Mouse (Mus musculus): ENCODE data around the gene 2410004B18Rik. TPM values are rescaled to one million over a fixed set of nuclear protein-coding genes. Genes with fewer than 3 reads are reported as not detected.
"Not testable (repeated sequence)": the region's sequence is repeated elsewhere in the genome, so short reads cannot be mapped to it uniquely, and the experiment has no call there.

2410004B18Rik gene
- 10 to 100 TPM; 17.2 to 18.0 TPM for total RNA-seq (2021)
- long read RNA-seq, experiment 1, transcript 2410004B18Rik-201 (3 exons, 1,547 nt), result major isoform, 37 of 42 reads
- long read RNA-seq, experiment 1, partial matches to known transcripts, result 1 of 42 reads
- long read RNA-seq, experiment 1, other reads (novel, unspliced or antisense), result 2 of 42 reads
- long read RNA-seq, experiment 2, transcript 2410004B18Rik-201 (3 exons, 1,547 nt), result major isoform, 50 of 65 reads
- long read RNA-seq, experiment 2, transcript 2410004B18Rik-207 (3 exons, 724 nt), result minor isoform, 8 of 65 reads
- long read RNA-seq, experiment 2, partial matches to known transcripts, result 0 of 65 reads
- long read RNA-seq, experiment 2, other reads (novel, unspliced or antisense), result 7 of 65 reads

DNA sequence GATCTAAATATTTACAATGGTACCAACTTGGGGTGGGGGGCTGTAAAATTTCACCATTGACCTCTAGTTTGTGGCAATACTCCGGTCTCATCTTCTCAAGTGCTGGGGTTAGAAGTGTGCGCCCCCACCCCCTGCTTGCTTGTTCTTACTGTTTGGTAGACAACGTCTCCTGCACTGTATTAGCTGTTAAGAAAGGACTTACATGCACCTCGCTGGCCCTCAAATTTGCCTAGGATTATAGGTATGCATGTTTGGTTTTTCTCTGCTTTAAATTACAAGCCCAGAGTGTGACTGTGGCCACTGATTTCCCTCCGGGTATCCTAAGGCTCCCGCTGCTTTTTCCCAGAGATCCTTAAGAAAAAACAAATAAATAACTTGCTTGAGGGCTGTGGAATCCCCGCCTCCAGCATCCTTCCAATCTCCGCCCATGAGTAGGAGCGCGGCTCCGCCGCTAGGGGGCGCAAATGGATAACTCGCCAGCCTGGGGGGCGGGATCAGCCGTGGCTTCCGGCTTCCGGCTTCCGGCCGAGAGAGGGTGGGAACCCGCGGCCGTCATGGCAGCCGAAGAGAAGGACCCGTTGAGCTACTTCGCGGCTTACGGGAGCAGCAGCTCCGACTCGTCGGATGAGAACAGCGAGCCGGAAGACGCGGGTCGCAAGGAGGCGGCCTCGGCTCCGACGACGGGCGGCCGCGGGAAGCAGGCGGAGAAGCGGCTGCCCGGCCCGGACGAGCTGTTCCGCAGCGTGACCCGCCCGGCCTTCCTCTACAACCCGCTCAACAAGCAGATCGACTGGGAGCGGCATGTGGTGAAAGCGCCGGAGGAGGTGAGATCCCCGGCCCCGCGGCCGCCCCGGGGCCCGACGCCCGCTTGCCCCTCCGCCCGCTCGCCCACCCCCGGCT lies at the start of gene 2410004B18Rik:
Gene 2410004B18Rik (plus strand): TSS at position 510 of the 900 bp plus-strand sequence.
- intact Hi-C loops (cut with DNase I), result loop anchor here (5.0 kb wide), 1 partner anchor 120 kb away; no protein-coding TSS in a partner anchor
- DNase-seq, result peak; percentile 85 to 89

DNA sequence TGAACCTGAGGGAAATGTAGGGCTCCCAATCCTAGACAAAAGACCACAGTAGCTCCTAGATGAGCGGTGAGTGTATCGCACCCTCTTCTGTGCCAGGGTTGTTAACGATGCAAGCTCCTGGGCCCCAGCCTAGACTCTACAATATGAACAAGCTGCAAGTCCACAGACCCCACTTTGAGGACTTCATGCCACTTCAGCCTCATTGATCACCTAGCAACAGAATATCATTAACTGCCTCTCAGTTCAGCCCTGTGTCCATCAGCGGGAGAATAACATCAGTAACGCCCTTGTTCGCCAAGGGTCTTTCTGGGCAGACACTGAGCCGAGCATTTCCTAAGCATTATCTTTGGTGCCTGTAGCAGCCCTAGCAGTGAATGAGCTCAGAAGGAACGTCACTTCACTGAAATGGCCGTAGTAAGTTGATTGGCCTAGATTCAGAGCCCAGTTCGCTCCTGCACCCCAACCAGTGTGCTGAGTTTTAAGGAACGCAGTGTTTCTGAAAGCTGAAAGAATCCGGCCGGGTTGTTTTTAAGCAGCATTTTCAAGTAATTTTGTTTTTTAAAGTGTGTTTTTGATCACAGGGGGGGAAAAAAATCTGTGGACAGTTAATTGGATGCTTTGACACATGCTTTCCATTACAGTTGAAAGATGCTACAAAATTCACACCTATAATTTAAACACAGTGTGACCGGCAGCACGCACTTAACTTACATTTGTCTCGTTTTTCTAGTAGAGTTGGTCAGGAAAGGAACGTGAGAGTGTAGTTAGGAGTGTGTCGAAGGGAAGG lies 47.3 kb upstream of the 2410004B18Rik start:
- no peak for DNase-seq
- intact Hi-C loops (cut with DNase I), result loop anchor here (10.0 kb wide), 1 partner anchor 96 kb away; no protein-coding TSS in a partner anchor

DNA sequence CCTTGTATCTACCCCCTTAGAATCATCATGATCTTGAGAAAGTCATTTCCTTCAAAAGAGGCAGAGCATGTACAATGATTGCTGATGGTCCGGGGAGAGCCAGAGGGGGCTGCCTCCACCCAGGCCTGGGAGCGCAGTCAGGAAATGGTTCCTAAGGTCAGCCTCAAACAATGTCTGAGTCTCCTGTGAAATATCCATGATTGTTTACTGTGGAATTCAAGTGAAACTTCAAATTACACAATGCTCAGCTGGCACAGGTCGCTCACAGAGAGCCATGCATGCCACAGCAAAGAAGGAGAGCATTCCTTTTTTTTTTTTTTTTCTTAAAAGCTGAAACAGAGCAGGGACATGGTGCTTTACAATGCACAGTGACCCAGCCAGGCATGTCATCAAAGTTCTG lies 45.4 kb upstream of the 2410004B18Rik start:
- intact Hi-C loops (cut with DNase I), result loop anchor here (10.0 kb wide), 1 partner anchor 98 kb away; no protein-coding TSS in a partner anchor
- DNase-seq, result no peak

DNA sequence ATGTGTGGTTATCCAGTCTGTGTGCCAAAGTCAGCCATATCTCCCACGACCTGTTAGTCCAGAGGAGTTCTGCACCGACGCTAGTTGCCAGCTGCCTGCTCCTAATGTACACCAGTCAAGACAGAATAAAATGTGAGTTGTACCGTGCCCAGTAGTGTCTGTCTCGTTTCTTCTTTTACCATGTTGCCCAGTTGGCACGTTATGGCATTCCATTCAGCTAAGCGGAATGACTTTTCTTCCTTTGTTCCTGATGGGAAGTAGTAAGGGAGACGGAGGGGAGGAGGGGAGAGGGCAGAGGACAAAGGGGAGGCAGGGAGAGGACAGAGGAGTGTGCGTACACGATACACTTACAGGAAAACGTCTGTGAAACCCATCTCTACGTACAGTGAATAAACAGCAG lies 43.7 kb upstream of the 2410004B18Rik start:
- no peak for DNase-seq
- intact Hi-C loops (cut with DNase I), result loop anchor here (10.0 kb wide), 1 partner anchor 99 kb away; no protein-coding TSS in a partner anchor

DNA sequence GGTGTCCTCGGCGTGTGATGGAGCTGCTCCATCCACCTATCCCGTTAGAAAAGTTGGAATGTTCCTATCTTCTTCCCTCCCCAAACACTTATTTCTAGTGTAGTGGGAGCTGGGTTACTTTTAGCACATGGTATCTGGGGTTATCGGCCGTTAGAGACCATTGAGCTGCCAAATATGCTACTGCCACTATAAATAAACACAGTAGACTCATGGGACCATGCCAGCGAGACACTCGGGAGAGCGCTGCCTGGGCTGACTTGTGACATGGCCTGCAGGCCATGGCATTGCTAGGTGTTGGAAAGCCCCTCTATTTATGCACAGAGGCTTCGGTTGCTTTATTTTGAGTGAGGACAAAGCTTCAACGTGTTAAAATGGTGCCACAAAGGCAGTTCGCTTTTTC lies 40.1 kb upstream of the 2410004B18Rik start:
- intact Hi-C loops (cut with DNase I), result loop anchor here (10.0 kb wide), 1 partner anchor 103 kb away; no protein-coding TSS in a partner anchor
- DNase-seq, result peak in 1 of 2 experiments; percentile 58

DNA sequence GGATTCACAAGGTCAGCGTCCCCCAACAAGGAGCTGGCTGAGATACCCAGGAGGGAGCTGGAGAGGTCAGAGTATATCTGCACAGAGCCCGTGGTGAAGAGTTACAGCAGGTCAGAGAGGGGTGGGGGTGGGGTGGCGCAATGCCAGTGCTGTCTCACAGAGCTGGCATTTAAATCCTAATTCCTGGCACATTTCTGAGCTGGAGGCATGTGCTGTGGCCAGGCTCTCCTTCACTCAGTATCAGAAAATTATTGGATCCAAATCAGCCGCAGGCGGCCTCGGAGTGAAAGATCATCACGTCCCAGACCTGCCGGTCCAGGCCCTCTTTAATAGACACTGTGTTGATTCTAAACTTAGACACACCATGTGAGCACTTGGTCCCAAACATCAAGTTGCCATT lies 38.0 kb upstream of the 2410004B18Rik start:
- DNase-seq, result peak in 1 of 2 experiments; percentile 19
- intact Hi-C loops (cut with DNase I), result loop anchor here (10.0 kb wide), 3 partner anchors 105 to 255 kb away; partner anchors contain the start of gene Ccn1

DNA sequence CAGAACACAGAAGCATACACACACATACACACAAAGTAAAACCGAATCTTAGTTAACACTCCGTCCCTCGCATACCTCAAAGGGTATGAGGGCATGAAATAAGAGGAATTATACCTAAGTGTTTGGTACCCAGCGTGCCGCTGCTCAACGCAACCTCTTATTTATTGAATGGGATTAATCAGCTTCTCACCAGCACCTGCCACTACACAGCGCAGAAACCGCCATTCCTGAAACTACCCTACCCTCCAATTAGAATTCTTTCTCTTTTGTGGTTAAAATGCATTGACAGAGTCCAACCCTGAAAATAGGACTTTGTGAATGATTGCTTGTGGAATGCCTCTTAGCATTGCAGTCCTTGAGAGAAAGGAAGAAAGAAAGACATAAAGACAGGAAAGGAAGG lies 34.3 kb upstream of the 2410004B18Rik start:
- DNase-seq, result no peak
- intact Hi-C loops (cut with DNase I), result loop anchor here (10.0 kb wide), 2 partner anchors 179 to 259 kb away; partner anchors contain the start of gene Ccn1

DNA sequence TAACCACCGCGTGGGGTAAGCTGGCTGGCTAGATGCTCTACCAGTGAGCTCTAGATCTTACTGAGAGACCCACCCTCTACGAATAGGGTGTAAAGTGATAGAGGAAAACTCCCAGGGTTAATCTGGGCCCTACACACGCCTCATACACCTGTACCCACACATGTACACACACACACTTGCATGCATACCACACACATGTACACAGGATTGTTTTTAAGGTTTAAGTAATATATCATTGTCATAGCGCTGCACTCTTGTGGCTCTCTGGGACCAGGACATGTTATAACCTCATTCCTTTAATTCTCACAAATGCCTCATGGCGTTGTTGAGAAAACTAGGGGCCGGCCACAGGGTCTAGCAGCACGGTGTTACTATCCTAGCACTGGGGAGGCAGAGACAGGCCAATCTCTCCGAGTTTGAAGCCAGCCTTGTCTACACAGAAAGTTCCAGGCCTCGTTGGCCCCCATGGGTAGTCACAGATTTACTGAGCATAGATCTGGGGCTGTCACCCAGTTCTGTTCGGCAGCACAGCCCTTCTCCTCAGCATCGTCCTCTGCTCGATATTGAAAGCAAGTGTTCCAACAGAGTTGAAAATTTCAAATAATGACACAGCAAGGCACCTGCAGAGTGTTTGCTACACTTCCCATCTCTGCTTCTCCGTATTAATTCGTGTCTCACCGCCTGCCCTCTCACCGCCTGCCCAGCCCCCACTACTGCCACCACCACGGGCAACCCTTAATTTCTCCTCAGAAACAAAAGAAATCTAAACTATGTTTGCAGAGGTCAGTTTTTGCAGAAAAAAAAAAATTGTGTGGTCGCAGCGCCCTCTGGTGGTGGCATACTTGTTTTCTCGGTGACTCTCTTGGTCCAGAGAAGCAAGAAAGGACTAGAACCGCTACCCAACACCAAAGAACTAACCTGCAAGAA lies 32.7 kb upstream of the 2410004B18Rik start:
- peak; percentile 63 to 69 for DNase-seq
- intact Hi-C loops (cut with DNase I), result loop anchor here (1.0 to 10.0 kb wide), 4 partner anchors 47 to 320 kb away; partner anchors contain the start of gene Ccn1

DNA sequence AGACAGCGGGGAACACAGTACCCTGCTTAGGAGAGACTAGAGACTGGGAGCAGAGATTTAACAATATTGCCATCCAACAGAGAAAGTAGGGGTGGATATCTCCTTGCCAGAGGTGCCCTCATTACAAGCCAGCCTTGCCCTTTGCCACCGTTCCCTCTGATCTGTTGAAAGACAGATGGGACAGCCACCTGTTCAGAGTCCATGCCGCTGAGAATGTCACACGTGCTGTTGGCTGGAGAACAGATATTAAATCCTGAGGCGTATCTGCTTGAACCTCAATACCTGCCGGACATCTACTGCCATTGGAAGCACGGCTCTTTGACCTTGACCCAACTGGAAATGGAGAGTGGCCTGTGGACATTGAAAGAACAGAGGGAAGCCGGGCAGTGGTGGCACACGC lies 31.2 kb upstream of the 2410004B18Rik start:
- intact Hi-C loops (cut with DNase I), result loop anchor here (10.0 kb wide), 2 partner anchors 182 to 262 kb away; partner anchors contain the start of gene Ccn1
- DNase-seq, result no peak

DNA sequence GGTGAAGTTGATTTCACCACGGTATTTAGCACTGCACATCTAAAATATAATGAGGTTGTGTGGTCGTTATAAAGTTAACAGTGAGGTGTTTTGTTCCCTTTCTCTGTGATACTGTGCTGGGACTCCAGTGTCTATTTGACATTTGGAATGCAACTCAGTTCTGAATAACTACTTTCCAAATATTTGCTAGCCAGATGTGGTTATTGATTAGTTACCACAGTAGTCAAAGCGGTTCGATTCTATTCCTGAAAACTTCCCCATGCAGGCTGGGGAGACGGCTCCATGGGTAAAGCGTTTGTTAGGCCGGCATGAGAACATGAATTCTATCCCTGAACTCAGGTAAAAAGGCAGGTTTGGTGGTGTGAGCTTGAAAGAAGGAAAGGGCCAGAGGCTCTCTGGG lies 25.3 kb upstream of the 2410004B18Rik start:
- intact Hi-C loops (cut with DNase I), result no loop called here
- DNase-seq, result no peak

DNA sequence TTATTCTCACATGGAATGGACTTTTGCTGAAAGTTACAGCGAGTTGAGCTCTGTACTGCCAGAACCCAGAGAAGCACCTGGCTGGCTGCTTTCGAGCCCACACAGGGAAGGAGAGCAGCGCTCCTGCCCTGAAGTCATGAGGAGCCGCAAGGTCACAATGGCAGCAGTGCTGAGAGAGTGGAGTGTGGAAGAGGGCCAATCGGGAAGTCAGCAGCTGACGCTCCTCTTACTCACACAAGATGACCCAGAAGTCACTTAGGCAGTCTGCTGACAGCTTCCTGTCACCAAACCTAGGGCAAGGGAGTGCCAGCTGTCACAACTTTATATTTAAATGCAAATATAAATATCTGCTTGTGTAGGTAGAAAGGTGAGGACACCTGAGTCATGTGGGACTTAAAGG lies 24.6 kb upstream of the 2410004B18Rik start:
- DNase-seq, result no peak
- intact Hi-C loops (cut with DNase I), result no loop called here

DNA sequence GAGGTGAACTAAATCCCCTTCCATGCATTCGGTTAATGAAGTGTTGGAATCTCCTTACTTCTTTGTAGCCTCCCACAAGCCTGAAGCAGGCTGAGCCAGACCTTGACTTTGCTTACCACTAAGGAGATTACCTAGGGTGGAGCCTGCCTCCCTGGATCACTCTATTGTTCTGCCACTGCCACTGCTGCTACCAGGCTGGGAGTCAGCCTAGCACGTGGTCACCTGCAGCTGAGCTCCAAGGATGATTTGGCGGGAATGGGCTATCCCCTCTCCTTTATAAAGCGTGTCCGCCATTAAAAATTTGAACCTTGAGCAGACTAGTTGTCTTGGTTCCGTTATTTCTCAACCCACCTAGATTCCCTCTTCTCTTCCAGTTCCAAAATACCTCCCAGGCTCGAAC lies 23.9 kb upstream of the 2410004B18Rik start:
- DNase-seq; intact Hi-C loops (cut with DNase I): not testable (repeated sequence)

DNA sequence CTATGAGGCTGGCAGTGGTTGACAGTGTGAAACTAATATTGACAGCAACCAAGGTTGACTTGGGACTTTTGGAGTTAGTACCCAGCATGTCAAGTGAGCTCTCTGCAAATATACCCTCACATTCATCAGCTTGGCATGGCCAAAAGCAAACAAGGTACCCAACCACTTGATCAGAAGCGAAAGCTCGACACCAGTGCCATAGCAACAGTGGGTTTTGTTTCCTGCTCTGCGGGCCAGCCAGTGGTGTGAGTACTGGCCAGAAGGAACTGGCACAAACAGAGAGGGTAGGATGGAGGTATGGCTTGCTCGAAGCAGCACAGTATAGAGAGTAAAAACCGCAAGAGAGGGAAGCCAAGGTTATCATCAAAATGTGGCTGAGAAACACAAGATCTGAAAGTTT lies 21.4 kb upstream of the 2410004B18Rik start:
- intact Hi-C loops (cut with DNase I), result no loop called here
- DNase-seq, result no peak

DNA sequence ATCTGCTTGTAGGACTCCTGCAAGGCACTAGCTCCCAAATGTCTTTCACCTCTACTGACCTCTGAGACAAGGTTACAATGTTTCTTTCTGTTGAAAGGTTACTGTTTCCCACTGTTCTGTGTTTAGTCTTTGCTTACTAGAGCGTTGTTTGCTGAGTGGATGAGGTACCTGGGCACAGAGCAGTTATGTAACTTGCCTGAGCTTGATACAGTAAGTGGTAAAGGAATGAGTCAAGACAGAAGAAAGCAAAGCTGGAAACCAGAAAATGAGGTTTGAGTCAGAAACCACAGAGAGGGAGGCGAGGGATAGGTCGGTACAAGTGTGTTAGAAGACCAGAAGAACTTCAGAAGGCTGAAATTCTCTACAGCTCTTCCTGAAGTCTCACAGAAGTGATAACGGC lies 21.0 kb upstream of the 2410004B18Rik start:
- DNase-seq, result no peak
- intact Hi-C loops (cut with DNase I), result no loop called here

DNA sequence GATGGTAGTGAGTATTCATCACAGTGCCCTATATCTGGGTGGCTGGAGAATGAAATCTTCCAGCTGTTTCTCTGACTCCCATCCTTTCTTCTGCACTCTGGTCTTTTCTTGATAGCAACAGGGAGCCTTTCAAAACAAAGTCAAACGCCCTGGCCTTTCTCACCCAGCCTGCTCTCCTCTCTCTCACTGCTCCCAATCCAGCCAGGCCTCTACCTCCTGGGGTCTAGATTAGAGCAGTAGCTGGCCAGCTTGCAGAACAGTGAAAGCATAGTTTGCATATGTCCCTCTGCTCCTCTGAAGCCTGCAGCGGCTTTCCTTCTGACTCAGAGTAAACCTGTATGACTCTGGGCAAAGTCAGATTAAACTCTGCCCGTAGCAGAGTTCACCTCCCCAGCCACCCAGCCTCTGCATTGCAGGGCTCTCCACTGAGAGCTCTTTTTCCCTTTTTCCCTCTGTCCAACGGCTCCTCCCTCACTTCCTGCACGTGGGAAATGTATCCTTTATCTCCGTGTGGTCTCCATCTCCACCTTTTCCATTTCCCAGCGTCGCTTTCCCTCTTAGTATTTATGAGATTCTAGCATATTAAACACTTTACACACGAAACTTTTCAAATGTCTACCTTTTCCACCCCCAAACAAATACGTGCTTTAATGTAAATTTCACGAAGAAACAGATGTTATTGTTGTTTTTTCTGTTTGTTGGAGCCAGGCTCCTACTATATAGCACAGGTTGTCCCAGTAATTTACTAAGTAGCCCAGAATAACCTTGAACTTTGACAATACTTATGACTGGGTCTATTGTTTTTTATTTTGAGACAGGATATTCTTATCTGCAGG lies 15.6 kb upstream of the 2410004B18Rik start, which contains the start of gene Bcl10:
Gene Bcl10 (plus strand): TSS at position 786 of the 836 bp plus-strand sequence.
- intact Hi-C loops (cut with DNase I), result no loop called here
- no peak for DNase-seq

DNA sequence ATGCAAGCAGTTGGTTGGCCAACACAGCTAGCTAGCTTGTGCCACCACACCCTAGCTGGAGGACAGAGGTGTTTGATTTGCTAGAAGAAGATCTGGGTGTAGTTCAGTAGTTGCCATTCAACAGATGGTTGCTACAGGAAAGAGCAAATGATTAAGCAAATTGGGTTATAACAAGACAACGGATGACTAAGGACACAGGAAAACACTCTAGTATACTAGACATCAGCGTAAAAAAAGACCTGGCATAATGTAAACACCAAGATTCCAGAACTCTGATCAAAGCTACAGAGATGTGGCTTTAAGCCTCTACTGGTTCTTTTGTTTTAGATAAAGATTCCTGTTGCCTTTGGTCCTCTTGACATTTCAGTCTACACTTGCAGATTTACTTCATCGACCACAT lies 14.8 kb upstream of the 2410004B18Rik start:
- intact Hi-C loops (cut with DNase I), result no loop called here
- no peak for DNase-seq

DNA sequence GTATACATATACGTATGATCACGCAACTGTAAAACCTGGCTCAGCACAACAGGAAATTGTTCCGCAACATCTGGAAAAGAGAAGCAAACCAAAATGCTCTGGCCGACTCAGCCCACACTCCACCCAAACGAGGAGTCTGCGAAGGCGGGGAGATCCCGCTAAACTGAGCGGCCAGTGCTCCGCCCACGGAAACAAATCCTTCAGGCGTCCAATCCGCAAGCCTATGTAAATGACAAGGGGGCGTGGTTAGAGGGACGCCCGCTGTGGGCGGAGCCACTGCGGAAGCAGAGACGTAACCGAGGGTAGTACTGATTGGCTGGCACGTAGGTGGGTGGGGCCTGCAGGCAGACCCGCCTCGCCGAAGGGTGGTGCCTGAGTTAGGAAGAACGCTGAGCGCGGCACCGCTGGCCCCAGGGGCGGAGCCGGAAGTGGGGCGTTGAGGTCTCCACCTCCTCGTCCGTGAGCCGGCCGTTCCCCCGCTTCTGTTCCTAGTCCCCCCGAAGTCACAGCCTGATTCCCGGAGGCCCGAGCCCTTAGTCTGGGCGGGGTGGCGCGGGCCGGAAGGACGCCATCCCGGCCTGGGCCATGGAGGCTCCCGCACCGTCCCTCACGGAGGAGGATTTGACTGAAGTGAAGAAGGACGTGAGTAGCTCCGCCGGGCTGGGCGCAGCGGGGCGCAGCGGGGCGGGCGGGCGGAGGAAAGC lies 13.8 kb upstream of the 2410004B18Rik start:
- DNase-seq, result peak; percentile 98 to 99
- intact Hi-C loops (cut with DNase I), result no loop called here

All from gastrocnemius, postnatal 36 days (tissue).